Mouse (Mus musculus): ENCODE measurements at regions not wholly inside any gene's neighbourhood (a gene's known extent, or its start where the extent isn't known, plus 50 kb on each side); places are given as distances from the start of the nearest gene placed in this dataset.
"Not testable (repeated sequence)": the region's sequence is repeated elsewhere in the genome, so short reads cannot be mapped to it uniquely, and the experiment has no call there.

- H3K9ac ChIP-seq: no peak overlapping the region
- H3K4me2 ChIP-seq: no peak overlapping the region
- H3K27ac ChIP-seq: no peak overlapping the region
- no peaks in the 10 kb centered on the region for H3K9me3 ChIP-seq
- H3K36me3 ChIP-seq: no peaks in the 10 kb centered on the region
- WGBS: 62% methylated on average over 2 of the region's 2 CpGs
- H3K27me3 ChIP-seq (replicated peaks): no peaks in the 10 kb centered on the region
- H3K4me1 ChIP-seq: no peaks in the 10 kb centered on the region
- ATAC-seq (ENCODE audit: insufficient read depth, low FRiP score, low read depth): no peak
- no peak overlapping the region for H3K4me3 ChIP-seq (replicated peaks)
Observed at GRCm38 (mm10) chr13:73077866-73078430, 182.3 kb upstream of the Irx4 start.

- not testable (repeated sequence) for H3K27ac ChIP-seq; ATAC-seq (ENCODE audit: insufficient read depth, low FRiP score, low read depth); H3K4me2 ChIP-seq; H3K4me1 ChIP-seq; H3K27me3 ChIP-seq (replicated peaks); H3K9me3 ChIP-seq; H3K4me3 ChIP-seq (replicated peaks); H3K36me3 ChIP-seq; H3K9ac ChIP-seq
Observed at GRCm38 (mm10) chr13:73087815-73088214, 172.5 kb upstream of the Irx4 start.

- no peaks in the 10 kb centered on the region for H3K36me3 ChIP-seq
- no peaks in the 10 kb centered on the region for H3K9me3 ChIP-seq
- H3K9ac ChIP-seq: no peak overlapping the region
- ATAC-seq (ENCODE audit: insufficient read depth, low FRiP score, low read depth): no peak
- no peaks in the 10 kb centered on the region for H3K27me3 ChIP-seq (replicated peaks)
- WGBS: 42% methylated on average over 3 of the region's 3 CpGs
- no peak overlapping the region for H3K4me3 ChIP-seq (replicated peaks)
- H3K4me1 ChIP-seq: no peaks in the 10 kb centered on the region
- no peak overlapping the region for H3K4me2 ChIP-seq
- H3K27ac ChIP-seq: no peak overlapping the region
Observed at GRCm38 (mm10) chr13:73091886-73092285, 168.4 kb upstream of the Irx4 start.

GRCm38 (mm10) chr13:73097502-73097901 lies 162.8 kb upstream of the Irx4 start:
- H3K4me2 ChIP-seq: no peak overlapping the region
- H3K27me3 ChIP-seq (replicated peaks): no peaks in the 10 kb centered on the region
- no peak overlapping the region for H3K4me3 ChIP-seq (replicated peaks)
- H3K9ac ChIP-seq: no peak overlapping the region
- no peaks in the 10 kb centered on the region for H3K4me1 ChIP-seq
- no peak overlapping the region for H3K27ac ChIP-seq
- WGBS: 81% methylated on average over 9 of the region's 9 CpGs
- H3K36me3 ChIP-seq: no peaks in the 10 kb centered on the region
- ATAC-seq (ENCODE audit: insufficient read depth, low FRiP score, low read depth): no peak
- no peaks in the 10 kb centered on the region for H3K9me3 ChIP-seq

- H3K4me3 ChIP-seq (replicated peaks): no peak overlapping the region
- H3K9ac ChIP-seq: no peak overlapping the region
- 86% methylated on average over 1 of the region's 1 CpGs for WGBS
- H3K4me1 ChIP-seq: no peaks in the 10 kb centered on the region
- H3K27ac ChIP-seq: no peak overlapping the region
- ATAC-seq (ENCODE audit: insufficient read depth, low FRiP score, low read depth): no peak
- H3K36me3 ChIP-seq: no peaks in the 10 kb centered on the region
- H3K27me3 ChIP-seq (replicated peaks): no peaks in the 10 kb centered on the region
- no peaks in the 10 kb centered on the region for H3K9me3 ChIP-seq
- no peak overlapping the region for H3K4me2 ChIP-seq
Observed at GRCm38 (mm10) chr13:73099407-73099806, 160.9 kb upstream of the Irx4 start.

GRCm38 (mm10) chr13:73107250-73107993 lies 152.9 kb upstream of the Irx4 start:
- Histone ChIP-seq H3K4me2 (no peak overlapping the region), H3K4me1 (no peaks in the 10 kb centered on the region), H3K4me3 (replicated peaks) (no peak overlapping the region), H3K27ac (no peak overlapping the region), H3K36me3 (no peaks in the 10 kb centered on the region), H3K27me3 (replicated peaks) (no peaks in the 10 kb centered on the region), H3K9me3 (no peaks in the 10 kb centered on the region), H3K9ac (no peak overlapping the region)
- WGBS: 55% methylated on average over 14 of the region's 14 CpGs
- no peak for ATAC-seq (ENCODE audit: insufficient read depth, low FRiP score, low read depth)

GRCm38 (mm10) chr13:73116822-73117632 lies 143.3 kb upstream of the Irx4 start:
- no peak overlapping the region for H3K27ac ChIP-seq
- H3K4me2 ChIP-seq: peak overlapping the region; percentile 32; the same call in 1 of the 2 replicates
- no peak overlapping the region for H3K4me3 ChIP-seq (replicated peaks)
- no peaks in the 10 kb centered on the region for H3K4me1 ChIP-seq
- no peaks in the 10 kb centered on the region for H3K27me3 ChIP-seq (replicated peaks)
- 38% methylated on average over 22 of the region's 22 CpGs for WGBS
- no peaks in the 10 kb centered on the region for H3K9me3 ChIP-seq
- H3K9ac ChIP-seq: no peak overlapping the region
- H3K36me3 ChIP-seq: no peaks in the 10 kb centered on the region
- no peak; the same call in 1 of the 2 replicates for ATAC-seq (ENCODE audit: insufficient read depth, low FRiP score, low read depth)

GRCm38 (mm10) chr13:73117633-73118076 lies 142.6 kb upstream of the Irx4 start:
- WGBS: 64% methylated on average over 15 of the region's 15 CpGs
- no peak overlapping the region for H3K4me3 ChIP-seq (replicated peaks)
- H3K27me3 ChIP-seq (replicated peaks): no peaks in the 10 kb centered on the region
- no peaks in the 10 kb centered on the region for H3K9me3 ChIP-seq
- peak overlapping the region; percentile 32; the same call in 1 of the 2 replicates for H3K4me2 ChIP-seq
- no peak overlapping the region for H3K27ac ChIP-seq
- H3K9ac ChIP-seq: no peak overlapping the region
- no peaks in the 10 kb centered on the region for H3K36me3 ChIP-seq
- no peaks in the 10 kb centered on the region for H3K4me1 ChIP-seq
- no peak for ATAC-seq (ENCODE audit: insufficient read depth, low FRiP score, low read depth)

GRCm38 (mm10) chr13:73122945-73123344 lies 137.3 kb upstream of the Irx4 start:
- no peak overlapping the region for H3K4me2 ChIP-seq

GRCm38 (mm10) chr13:73131270-73131669 lies 129.0 kb upstream of the Irx4 start:
- no peaks in the 10 kb centered on the region for H3K27me3 ChIP-seq (replicated peaks)
- H3K9me3 ChIP-seq: no peaks in the 10 kb centered on the region
- WGBS: 22% methylated on average over 6 of the region's 6 CpGs
- H3K36me3 ChIP-seq: no peaks in the 10 kb centered on the region
- H3K4me2 ChIP-seq: no peak overlapping the region
- H3K9ac ChIP-seq: no peak overlapping the region
- H3K4me3 ChIP-seq (replicated peaks): no peak overlapping the region
- ATAC-seq (ENCODE audit: insufficient read depth, low FRiP score, low read depth): no peak
- no peak overlapping the region for H3K27ac ChIP-seq
- no peaks in the 10 kb centered on the region for H3K4me1 ChIP-seq

More at GRCm38 (mm10) chr13:73122945-73123344, 137.3 kb upstream of the Irx4 start:
- H3K27ac ChIP-seq: no peak overlapping the region
- no peak overlapping the region for H3K4me3 ChIP-seq (replicated peaks)
- H3K36me3 ChIP-seq: no peaks in the 10 kb centered on the region
- H3K9ac ChIP-seq: no peak overlapping the region
- 94% methylated on average over 1 of the region's 1 CpGs for WGBS
- H3K27me3 ChIP-seq (replicated peaks): no peaks in the 10 kb centered on the region
- ATAC-seq (ENCODE audit: insufficient read depth, low FRiP score, low read depth): no peak
- no peaks in the 10 kb centered on the region for H3K4me1 ChIP-seq
- no peaks in the 10 kb centered on the region for H3K9me3 ChIP-seq

- Histone ChIP-seq H3K9ac (no peak overlapping the region), H3K4me2 (no peak overlapping the region), H3K4me1 (no peaks in the 10 kb centered on the region), H3K9me3 (no peaks in the 10 kb centered on the region), H3K4me3 (replicated peaks) (no peak overlapping the region), H3K36me3 (no peaks in the 10 kb centered on the region), H3K27me3 (replicated peaks) (no peaks in the 10 kb centered on the region), H3K27ac (no peak overlapping the region)
- 61% methylated on average over 6 of the region's 6 CpGs for WGBS
- no peak for ATAC-seq (ENCODE audit: insufficient read depth, low FRiP score, low read depth)
Observed at GRCm38 (mm10) chr13:73132746-73133145, 127.5 kb upstream of the Irx4 start.

GRCm38 (mm10) chr13:73134929-73135328 lies 125.3 kb upstream of the Irx4 start:
- no peak overlapping the region for H3K4me3 ChIP-seq (replicated peaks)
- no peaks in the 10 kb centered on the region for H3K4me1 ChIP-seq
- H3K36me3 ChIP-seq: no peaks in the 10 kb centered on the region
- no peaks in the 10 kb centered on the region for H3K9me3 ChIP-seq
- H3K4me2 ChIP-seq: no peak overlapping the region
- H3K27me3 ChIP-seq (replicated peaks): no peaks in the 10 kb centered on the region
- no peak for ATAC-seq (ENCODE audit: insufficient read depth, low FRiP score, low read depth)
- H3K27ac ChIP-seq: no peak overlapping the region
- H3K9ac ChIP-seq: no peak overlapping the region

All from stomach, embryonic 15.5 days (tissue).